Mouse (Mus musculus) embryonic facial prominence, embryonic 10.5 days (tissue): ENCODE data around the gene Capn8. TPM values are rescaled to one million over a fixed set of nuclear protein-coding genes. Genes with fewer than 3 reads are reported as not detected.

Source experiments
- DNase-seq: peaks from one replicate; pipeline ENCODE4 v3.0.0-alpha.2; 2017; ENCODE audit warnings: low spot score
- H3K27ac ChIP-seq: fragments of 300-500 bp; sonication (generic); replicated peaks from 2 replicates; pipeline ENCODE4 v1.5.1; 2016; ENCODE audit warnings: mild to moderate bottlenecking
- H3K27me3 ChIP-seq: fragments of 300-500 bp; sonication (generic); replicated peaks from 2 replicates; pipeline ENCODE4 v1.6.1; 2016; ENCODE audit warnings: low read depth, mild to moderate bottlenecking; ENCODE audit not compliant: poor library complexity, severe bottlenecking
- H3K36me3 ChIP-seq: fragments of 300-500 bp; sonication (generic); replicated peaks from 2 replicates; pipeline ENCODE4 v1.6.1; 2016; ENCODE audit warnings: mild to moderate bottlenecking, moderate library complexity
- H3K4me1 ChIP-seq: fragments of 300-500 bp; sonication (generic); 2 replicates; pipeline ENCODE4 v1.6.1; 2016
- H3K4me3 ChIP-seq: fragments of 300-500 bp; sonication (generic); 2 replicates; pipeline ENCODE4 v1.5.1; 2016; ENCODE audit warnings: mild to moderate bottlenecking, moderate library complexity
- H3K9me3 ChIP-seq: fragments of 300-500 bp; sonication (generic); 2 replicates; pipeline ENCODE4 v1.6.1; 2016; ENCODE audit warnings: mild to moderate bottlenecking
- WGBS: fragments of 180-500 bp; shearing (Covaris S2); methylation state at CpG from one replicate; pipeline ENCODE4 v1.1.7; 2016; 5-methylcytosine and 5-hydroxymethylcytosine counted together
- polyA plus RNA-seq: library from polyadenylated mRNA; unstranded; fragments of >200 nt; fragmentation: Nextera tagmentation; extraction: Ambion mirVana; gene quantifications from 2 replicates; pipeline ENCODE4 v1.2.1, GENCODE M21; 2016

Gene Capn8
- polyA plus RNA-seq, 1 experiment from 2014 or later, result not detected

DNA sequence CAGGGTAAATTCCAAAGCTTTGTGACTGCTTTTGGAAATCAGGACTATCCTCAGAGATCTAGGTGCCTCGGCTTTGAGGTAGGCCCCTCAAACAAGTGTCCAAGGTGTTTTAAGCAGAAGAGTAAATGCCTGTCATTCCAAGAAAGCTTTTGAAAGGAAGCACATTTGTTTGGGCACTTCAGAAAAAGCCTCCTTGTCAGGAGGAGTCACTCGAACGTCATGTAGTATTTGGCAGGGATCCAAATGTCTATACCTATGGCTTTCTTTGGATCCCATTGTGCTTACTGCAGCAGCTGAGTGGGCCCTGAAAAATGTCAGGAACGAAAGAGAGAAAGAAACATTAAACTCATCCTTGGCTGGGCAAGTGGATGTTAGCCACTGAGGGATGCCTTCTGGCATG is 27.6 kb downstream of the Capn8 start:
- DNase-seq, result no peak
- no peaks in the 10 kb centered on the region for H3K36me3 ChIP-seq
- 69% methylated on average over 4 of the region's 4 CpGs for WGBS
- no peaks in the 10 kb centered on the region for H3K9me3 ChIP-seq
- peaks cover 43% of the 10 kb centered on the region for H3K4me1 ChIP-seq
- H3K27me3 ChIP-seq, result peaks cover 11% of the 10 kb centered on the region; the same call in 1 of the 2 replicates
- no peak overlapping the region for H3K27ac ChIP-seq
- H3K4me3 ChIP-seq, result no peak overlapping the region

DNA sequence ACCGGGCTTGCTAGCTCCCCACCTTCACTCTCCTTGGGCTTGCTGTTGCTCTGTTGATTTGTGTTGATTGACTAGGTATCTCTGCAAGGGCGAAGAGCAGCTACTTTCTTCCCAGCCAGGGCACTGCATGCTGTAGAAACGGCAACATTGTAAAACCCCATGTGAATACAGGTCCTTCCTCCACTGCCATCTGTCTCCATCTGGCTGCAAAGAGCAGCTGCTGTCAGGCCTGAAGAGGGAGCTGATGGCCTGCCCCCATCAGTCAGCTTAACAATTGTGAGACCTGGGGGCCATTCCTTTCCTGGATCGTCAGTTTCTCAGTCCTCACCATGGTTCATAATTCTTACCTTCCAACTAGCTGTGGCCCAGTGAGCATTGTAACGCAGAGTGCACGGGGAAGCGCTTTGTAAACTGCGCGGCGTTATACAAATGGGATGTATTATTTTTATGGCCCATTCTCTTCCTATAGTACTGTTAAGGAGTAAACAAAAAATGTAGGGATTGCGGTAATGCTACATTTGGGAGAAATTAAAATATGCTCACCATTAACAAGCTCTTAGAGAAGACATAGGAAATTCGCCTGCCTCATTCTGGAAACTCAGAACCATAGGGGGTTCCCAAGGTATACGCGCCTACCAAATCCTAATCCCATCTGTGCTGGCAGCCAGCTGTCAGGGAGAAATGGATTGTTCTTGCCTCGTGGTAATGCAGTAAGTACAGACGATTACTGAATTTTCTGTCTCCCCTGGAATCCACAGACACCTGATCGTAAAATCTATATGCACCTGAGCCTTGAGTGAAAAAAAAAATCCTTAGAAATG is 40.7 kb downstream of the Capn8 start:
- DNase-seq, result no peak
- peaks cover 24% of the 10 kb centered on the region for H3K4me1 ChIP-seq
- WGBS, result 83% methylated on average over 17 of the region's 17 CpGs
- no peak overlapping the region for H3K27ac ChIP-seq
- 0 out of 2 replicates have a peak, but pooled peaks cover 4% of the 10 kb centered on the region for H3K27me3 ChIP-seq
- H3K4me3 ChIP-seq, result no peak overlapping the region
- no peaks in the 10 kb centered on the region for H3K9me3 ChIP-seq
- H3K36me3 ChIP-seq, result no peaks in the 10 kb centered on the region

DNA sequence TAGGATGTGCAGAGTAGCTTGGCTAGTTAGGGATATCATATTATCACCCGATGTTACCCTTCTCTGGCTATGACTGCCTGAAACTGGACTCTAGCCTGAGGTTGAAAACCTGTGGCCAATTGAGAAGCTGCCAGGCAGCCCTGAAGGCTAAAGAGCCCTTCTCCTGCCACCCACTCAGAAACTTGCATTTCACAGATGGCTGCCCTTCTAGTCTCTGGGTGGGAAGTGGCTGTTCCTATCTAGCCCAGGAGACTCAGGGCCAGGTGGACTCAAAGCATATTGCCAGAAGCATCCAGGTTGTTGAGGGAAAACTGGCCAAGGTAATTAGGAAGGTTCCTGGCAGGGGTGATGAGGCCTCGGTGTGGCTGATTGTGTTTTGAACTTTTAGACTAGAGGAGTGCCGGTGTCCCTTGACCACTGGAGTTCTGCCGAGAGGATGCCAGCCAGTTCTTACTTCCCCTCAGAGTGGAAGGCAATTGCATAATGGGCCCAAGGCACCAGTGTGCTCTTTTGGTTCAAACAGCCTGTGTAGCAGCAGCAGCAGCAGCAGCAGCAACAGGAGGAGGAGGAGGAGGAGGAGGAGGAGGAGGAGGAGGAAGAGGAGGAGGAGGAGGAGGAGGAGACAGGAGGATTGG is 45.0 kb downstream of the Capn8 start:
- H3K4me3 ChIP-seq, result no peak overlapping the region
- H3K27me3 ChIP-seq, result 0 out of 2 replicates have a peak, but pooled peaks cover 4% of the 10 kb centered on the region
- no peaks in the 10 kb centered on the region for H3K36me3 ChIP-seq
- peaks cover 32% of the 10 kb centered on the region for H3K4me1 ChIP-seq
- peak overlapping the region; percentile 30 for H3K27ac ChIP-seq
- no peaks in the 10 kb centered on the region for H3K9me3 ChIP-seq
- DNase-seq, result no peak
- WGBS, result 76% methylated on average over 4 of the region's 4 CpGs

DNA sequence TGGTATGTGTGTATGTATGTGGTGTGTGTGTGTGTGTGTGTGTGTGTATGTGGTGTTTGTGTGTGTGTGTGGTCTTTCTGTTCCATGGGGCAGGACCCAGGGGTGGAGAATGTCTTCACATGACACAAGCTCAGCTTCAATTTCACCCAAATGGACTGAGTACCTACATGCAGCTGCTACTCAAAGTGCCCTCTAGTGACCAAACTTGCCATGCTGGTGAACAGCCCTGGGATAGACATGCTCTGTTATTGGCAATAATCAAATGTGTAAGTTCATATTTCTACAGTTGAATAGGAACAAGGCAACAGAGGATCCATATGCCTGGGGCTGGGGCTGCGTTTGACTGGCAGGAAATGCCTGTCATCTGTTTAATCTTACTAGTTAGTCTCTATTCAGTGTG is 50.7 kb downstream of the Capn8 start:
- Histone ChIP-seq H3K27me3 (no peaks in the 10 kb centered on the region), H3K4me1 (peaks cover 39% of the 10 kb centered on the region), H3K36me3 (no peaks in the 10 kb centered on the region), H3K9me3 (no peaks in the 10 kb centered on the region), H3K4me3 (no peak overlapping the region), H3K27ac (no peak overlapping the region)
- DNase-seq, result no peak
- 33% methylated on average over 1 of the region's 1 CpGs for WGBS

DNA sequence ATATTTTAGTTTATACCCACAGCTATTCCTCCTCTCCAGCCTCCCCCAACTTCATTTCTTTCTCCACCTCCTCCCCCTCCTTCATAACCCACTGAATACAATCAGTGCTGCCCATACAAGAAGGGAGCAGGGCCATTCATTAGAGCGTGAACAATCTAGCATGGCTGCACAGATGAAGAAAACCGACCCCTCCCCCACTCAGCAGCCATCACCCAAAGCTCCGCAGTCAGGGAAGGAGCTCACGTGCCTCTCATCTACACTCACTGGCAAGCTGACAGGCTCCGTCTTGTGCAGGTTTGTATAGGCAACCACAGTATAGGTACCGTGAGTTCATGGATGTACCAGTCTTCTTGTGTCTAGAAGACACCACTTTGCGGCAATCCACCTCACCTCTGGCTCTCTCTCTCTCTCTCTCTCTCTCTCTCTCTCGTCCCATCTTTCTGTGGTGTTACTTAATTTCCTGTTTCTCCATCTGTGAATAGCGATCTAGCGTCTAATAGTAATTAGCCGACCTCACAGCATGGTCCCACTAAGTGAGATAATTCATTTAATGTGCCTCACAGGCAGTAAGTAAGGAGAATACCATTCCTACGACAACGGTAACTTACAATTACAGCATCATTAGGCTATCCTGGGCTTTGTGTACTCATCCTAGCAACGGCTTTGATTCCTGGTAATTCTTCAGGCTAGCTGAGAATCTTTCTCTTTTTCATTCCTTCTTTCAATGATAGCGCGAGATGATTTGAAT is 53.6 kb downstream of the Capn8 start:
- 72% methylated on average over 16 of the region's 16 CpGs for WGBS
- Histone ChIP-seq H3K4me1 (peaks cover 36% of the 10 kb centered on the region), H3K27me3 (no peaks in the 10 kb centered on the region), H3K27ac (peak overlapping the region; percentile 48; the same call in 1 of the 2 replicates), H3K4me3 (no peak overlapping the region), H3K9me3 (no peaks in the 10 kb centered on the region), H3K36me3 (no peaks in the 10 kb centered on the region)
- peak; percentile 42 for DNase-seq

DNA sequence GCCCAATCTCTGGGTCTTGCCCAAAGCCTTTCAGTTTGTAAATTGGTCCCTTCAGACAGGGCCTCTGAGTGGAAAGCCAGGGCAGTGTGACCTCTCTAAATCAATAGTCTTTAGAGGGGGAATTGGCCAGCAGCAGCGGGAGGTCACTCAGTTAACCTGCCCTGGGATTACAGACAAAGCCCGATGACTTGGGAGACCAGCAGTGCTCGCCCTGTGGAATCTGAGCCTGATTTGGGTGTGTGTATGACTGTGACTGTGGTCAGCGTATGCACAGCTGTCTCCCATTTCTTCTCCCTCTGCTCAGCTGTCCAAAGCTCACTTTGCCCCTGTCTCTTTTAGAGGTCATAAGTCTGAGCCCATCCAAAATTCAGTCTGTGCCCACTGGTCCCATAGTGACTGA is 55.7 kb downstream of the Capn8 start:
- Histone ChIP-seq H3K27ac (0 out of 2 replicates have a peak overlapping the region, but pooled peaks have one; percentile 4), H3K36me3 (no peaks in the 10 kb centered on the region), H3K4me1 (peaks cover 40% of the 10 kb centered on the region), H3K9me3 (no peaks in the 10 kb centered on the region), H3K27me3 (no peaks in the 10 kb centered on the region), H3K4me3 (no peak overlapping the region)
- 8% methylated on average over 4 of the region's 4 CpGs for WGBS
- no peak for DNase-seq

DNA sequence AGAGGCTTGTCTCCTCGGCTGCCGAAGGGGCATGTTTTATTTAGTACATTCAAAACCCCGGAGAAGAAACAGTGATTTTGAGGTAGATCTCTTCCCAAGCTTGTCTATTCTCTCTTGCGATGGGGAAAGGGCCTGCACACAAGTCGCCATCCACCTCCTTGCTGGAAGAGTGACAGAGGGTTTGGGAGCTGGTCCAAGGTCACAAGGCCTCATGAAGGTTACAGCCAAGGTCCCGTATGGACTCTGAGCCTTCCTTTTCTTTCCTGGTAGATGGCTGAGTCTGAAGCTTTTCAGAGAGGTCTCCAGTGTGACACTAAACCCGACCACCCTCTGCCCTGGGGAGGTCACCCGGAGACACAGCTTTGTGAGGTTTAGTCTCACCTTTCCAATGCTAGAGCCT is 56.4 kb downstream of the Capn8 start:
- 79% methylated on average over 8 of the region's 8 CpGs for WGBS
- no peak overlapping the region; the same call in 1 of the 2 replicates for H3K27ac ChIP-seq
- no peaks in the 10 kb centered on the region for H3K36me3 ChIP-seq
- no peak overlapping the region for H3K4me3 ChIP-seq
- peaks cover 35% of the 10 kb centered on the region for H3K4me1 ChIP-seq
- no peak for DNase-seq
- no peaks in the 10 kb centered on the region for H3K27me3 ChIP-seq
- H3K9me3 ChIP-seq, result no peaks in the 10 kb centered on the region

DNA sequence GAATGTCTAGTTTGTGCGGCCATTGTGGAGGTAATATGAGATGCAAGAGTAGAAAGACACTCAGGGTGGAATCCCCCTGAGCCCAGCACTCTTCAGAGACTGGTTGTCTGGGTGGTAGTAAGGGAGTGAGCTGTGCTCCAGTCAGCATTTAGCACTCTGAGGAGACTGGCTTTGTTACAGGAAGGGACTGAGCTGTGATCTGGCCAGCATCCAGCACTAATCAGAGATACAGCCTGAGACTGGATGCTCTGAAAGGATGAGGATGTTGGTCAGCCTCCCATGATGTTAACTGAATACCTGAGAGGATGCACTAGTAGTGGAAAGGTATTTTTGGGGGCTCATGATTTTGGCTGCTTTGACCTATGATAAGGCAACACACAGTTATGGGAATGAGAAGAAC is 61.4 kb downstream of the Capn8 start:
- H3K4me3 ChIP-seq, result no peak overlapping the region
- peaks cover 10% of the 10 kb centered on the region for H3K4me1 ChIP-seq
- no peak overlapping the region for H3K27ac ChIP-seq
- H3K9me3 ChIP-seq, result no peaks in the 10 kb centered on the region
- no peaks in the 10 kb centered on the region for H3K27me3 ChIP-seq
- WGBS, result 55% methylated on average over 1 of the region's 1 CpGs
- H3K36me3 ChIP-seq, result no peaks in the 10 kb centered on the region
- no peak for DNase-seq

DNA sequence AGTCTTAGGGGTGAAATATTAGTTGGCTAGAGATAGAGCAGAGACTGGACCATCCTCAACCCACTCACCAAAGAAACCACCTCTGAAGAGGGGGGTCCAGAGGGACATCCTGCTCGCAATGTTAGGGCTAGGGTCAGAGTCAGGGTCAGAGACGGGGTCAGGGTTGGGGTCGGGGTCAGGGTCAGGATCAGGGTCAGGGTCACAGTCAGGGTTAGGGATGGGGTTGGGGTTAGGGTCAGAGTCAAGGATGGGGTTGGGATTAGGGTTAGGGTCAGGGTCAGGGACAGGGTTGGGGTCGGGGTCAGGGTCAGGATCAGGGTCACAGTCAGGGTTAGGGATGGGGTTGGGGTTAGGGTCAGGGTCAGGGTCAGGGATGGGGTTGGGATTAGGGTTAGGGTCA is 64.4 kb downstream of the Capn8 start:
- DNase-seq, result no peak
- Histone ChIP-seq H3K4me1 (peaks cover 6% of the 10 kb centered on the region), H3K27me3 (no peaks in the 10 kb centered on the region), H3K36me3 (no peaks in the 10 kb centered on the region), H3K9me3 (no peaks in the 10 kb centered on the region), H3K27ac (no peak overlapping the region), H3K4me3 (no peak overlapping the region)
- WGBS, result 87% methylated on average over 4 of the region's 4 CpGs

DNA sequence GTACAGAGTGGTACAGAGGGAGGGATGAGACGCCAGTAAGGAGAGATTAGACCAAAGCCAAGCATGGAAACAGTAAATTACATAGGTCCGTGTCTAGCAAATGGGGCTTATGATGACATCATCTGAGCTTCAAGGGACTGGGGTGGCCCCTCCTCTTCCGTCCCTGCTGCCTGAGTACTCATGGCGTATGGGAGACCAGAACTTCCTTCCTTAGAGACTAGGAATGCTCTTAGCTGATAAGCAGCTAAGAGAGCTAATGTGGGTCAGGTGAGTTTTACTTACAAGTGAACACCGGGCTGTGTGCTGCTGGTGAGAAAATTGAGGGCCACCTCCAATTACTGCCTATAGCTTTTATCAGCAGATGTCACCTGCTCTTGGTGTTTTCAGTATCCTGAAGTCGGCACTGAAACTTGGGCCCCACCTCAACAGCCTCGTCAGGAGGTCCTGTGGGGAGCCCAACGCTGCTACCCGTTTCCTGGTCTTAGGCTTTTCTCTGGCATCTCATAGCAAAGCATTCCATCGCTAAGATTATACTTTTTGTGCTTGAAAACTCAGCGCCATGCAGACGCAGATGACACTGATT is 69.0 kb downstream of the Capn8 start:
- Histone ChIP-seq H3K9me3 (no peaks in the 10 kb centered on the region), H3K36me3 (no peaks in the 10 kb centered on the region), H3K27me3 (no peaks in the 10 kb centered on the region), H3K4me1 (peaks cover 6% of the 10 kb centered on the region), H3K4me3 (no peak overlapping the region), H3K27ac (no peak overlapping the region)
- DNase-seq, result no peak
- 82% methylated on average over 12 of the region's 12 CpGs for WGBS

DNA sequence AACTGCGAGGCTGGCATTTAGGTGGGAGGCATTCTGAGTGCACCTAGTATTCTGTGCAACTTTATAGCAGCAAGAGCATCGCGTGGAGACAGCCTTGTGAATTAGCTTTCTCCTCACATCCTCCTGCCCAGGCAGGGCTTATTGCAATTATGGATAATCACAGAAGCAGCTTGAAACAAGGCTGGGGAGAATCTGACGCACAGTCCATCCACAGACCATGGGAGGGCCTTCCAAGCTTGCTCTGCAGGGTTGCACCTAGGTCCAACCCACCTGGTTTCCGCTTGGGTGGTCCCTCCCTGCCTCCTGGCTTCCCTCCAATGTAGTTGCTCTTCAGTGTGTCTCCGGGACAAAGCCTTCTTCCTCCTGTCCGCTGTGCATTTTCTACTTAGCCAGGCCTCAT is 74.2 kb downstream of the Capn8 start:
- Histone ChIP-seq H3K27me3 (peaks cover 5% of the 10 kb centered on the region; the same call in 1 of the 2 replicates), H3K4me3 (no peak overlapping the region), H3K9me3 (no peaks in the 10 kb centered on the region), H3K27ac (no peak overlapping the region; the same call in 1 of the 2 replicates), H3K4me1 (peaks cover 27% of the 10 kb centered on the region), H3K36me3 (no peaks in the 10 kb centered on the region)
- no peak for DNase-seq
- WGBS, result 58% methylated on average over 7 of the region's 7 CpGs

DNA sequence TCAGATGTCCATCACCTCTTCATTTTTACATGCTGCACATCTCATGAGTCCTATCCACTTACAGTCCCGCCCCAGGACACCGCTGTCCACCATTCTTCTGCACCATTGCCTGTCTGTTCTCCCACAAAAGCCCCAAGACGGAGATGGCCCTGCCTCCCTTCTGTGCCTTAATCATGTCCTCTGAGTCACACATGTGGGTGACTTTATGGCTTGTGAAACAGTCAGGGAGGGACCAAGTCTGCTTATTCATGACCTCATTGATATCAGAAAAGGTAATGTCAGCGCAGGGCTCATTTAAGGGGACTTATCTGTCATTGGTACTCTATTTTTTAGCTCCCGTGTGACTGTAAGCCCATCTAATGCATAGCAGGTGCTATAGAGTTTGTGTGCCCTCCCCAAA is 74.6 kb downstream of the Capn8 start:
- 87% methylated on average over 5 of the region's 5 CpGs for WGBS

More for the DNA sequence above, 74.6 kb downstream of the Capn8 start:
- H3K4me1 ChIP-seq, result peaks cover 27% of the 10 kb centered on the region
- peaks cover 5% of the 10 kb centered on the region; the same call in 1 of the 2 replicates for H3K27me3 ChIP-seq
- H3K36me3 ChIP-seq, result no peaks in the 10 kb centered on the region
- no peak overlapping the region; the same call in 1 of the 2 replicates for H3K27ac ChIP-seq
- DNase-seq, result no peak
- H3K9me3 ChIP-seq, result no peaks in the 10 kb centered on the region
- H3K4me3 ChIP-seq, result no peak overlapping the region
